Mouse (Mus musculus) heart, adult 2 months (tissue): ENCODE data around the gene Rtl10.

Source experiments
- CTCF ChIP-seq: fragments of 200-600 bp; IDR thresholded peaks from 2 replicates; pipeline ENCODE4 v1.8.1; 2022; ENCODE audit warnings: antibody characterized with exemption, mild to moderate bottlenecking, moderate library complexity
- EP300 ChIP-seq: fragments of 200-500 bp; IDR thresholded peaks from 2 replicates; pipeline ENCODE4 v1.6.1; 2011; ENCODE audit warnings: low read depth, low read length, control low read depth; ENCODE audit not compliant: insufficient read depth
- POLR2A ChIP-seq: fragments of 200-500 bp; IDR thresholded peaks from 2 replicates; pipeline ENCODE4 v1.6.1; 2011; ENCODE audit warnings: mild to moderate bottlenecking, low read depth, low read length, control low read depth; ENCODE audit not compliant: insufficient read depth

GRCm38 (mm10) chr16:18479667-18480066, 19.0 kb upstream of the Rtl10 start:
- TF ChIP-seq CTCF (no peak), EP300 (no peak), POLR2A (no peak)
